Mouse (Mus musculus): ENCODE results near the gene Olfr733.

DNA sequence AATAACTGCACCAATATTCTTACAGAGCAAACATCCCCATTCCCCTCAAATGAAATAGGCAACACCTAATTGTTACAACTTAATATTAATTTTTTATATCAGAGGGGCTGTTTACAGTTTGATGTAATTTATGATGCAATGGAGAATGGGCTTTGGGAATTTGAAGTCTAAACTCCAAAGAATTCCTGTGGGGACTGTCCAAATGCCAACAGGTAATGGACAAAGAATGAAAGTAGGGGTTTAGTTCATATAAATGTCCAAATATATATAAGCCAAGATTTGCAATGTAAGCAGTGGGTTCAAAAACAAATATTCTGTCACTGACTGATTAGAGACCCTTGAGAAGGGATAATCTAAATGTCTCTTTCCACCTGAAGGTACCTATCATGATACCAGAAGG lies at the start of gene Olfr733:
- TF ChIP-seq CTCF (conservative IDR thresholded peaks at IDR 0.05 in 1 of 2, IDR thresholded peaks at IDR 0.05 in 1 of 2; ENCODE audit: low read depth in 2 of 2, low read length in 2 of 2), result no peak
- no peak for TF ChIP-seq GABPA (IDR thresholded peaks at IDR 0.05; ENCODE audit: insufficient replicate concordance, low read depth, low read length)
- TF ChIP-seq JUND (conservative IDR thresholded peaks at IDR 0.05; ENCODE audit: low read depth, low read length), result no peak
- no peak for TF ChIP-seq RAD21 (IDR thresholded peaks at IDR 0.05; ENCODE audit: low read depth, low read length)
- TF ChIP-seq UBTF (IDR thresholded peaks at IDR 0.05; ENCODE audit: low read depth, low read length), result no peak
- TF ChIP-seq MAX (IDR thresholded peaks at IDR 0.05; ENCODE audit: low read length), result no peak
- no peak for TF ChIP-seq USF1 (IDR thresholded peaks at IDR 0.05; ENCODE audit: low read depth, low read length)
- no peak for TF ChIP-seq ZC3H11A (IDR thresholded peaks at IDR 0.05; ENCODE audit: low read depth, low read length)
- TF ChIP-seq RCOR1 (conservative IDR thresholded peaks at IDR 0.05; ENCODE audit: low read depth, low read length), result no peak
- no peak for TF ChIP-seq POLR2A (IDR thresholded peaks at IDR 0.05; ENCODE audit: low read depth, low read length)
- no peak for TF ChIP-seq CHD1 (IDR thresholded peaks at IDR 0.05; ENCODE audit: low read depth, low read length)
- no peak for TF ChIP-seq ELF1 (IDR thresholded peaks at IDR 0.05; ENCODE audit: low read depth, low read length)
- no peak for TF ChIP-seq MAZ (IDR thresholded peaks at IDR 0.05; ENCODE audit: low read depth, low read length)

Data from CH12.LX (cell line).